Mouse (Mus musculus): ENCODE data around the gene Elmsan1. TPM values are rescaled to one million over a fixed set of nuclear protein-coding genes. Genes with fewer than 3 reads are reported as not detected.

Elmsan1 gene
- polyA plus RNA-seq, 1 experiment from 2014 or later = 7.2 TPM

Other genes with a start within 250 kb of the Elmsan1 start
- not detected in 2 replicates for gene Heatr4, start 234.0 kb downstream of the Elmsan1 start, polyA plus RNA-seq (2016; fragmentation: Nextera tagmentation; extraction: Ambion mirVana)
- gene Acot2, start 231.0 kb downstream of the Elmsan1 start, polyA plus RNA-seq (2016; fragmentation: Nextera tagmentation; extraction: Ambion mirVana) = 16.1 and 18.0 TPM in 2 replicates
- gene Acot1, start 209.4 kb downstream of the Elmsan1 start, polyA plus RNA-seq (2016; fragmentation: Nextera tagmentation; extraction: Ambion mirVana) = 60.6 and 70.2 TPM in 2 replicates
- 0.25 and 0.59 TPM in 2 replicates for gene Acot4, start 180.5 kb downstream of the Elmsan1 start, polyA plus RNA-seq (2016; fragmentation: Nextera tagmentation; extraction: Ambion mirVana)
- gene Gm49366, start 179.9 kb downstream of the Elmsan1 start, polyA plus RNA-seq (2016; fragmentation: Nextera tagmentation; extraction: Ambion mirVana) = not detected in 2 replicates
- gene Acot3, start 166.7 kb downstream of the Elmsan1 start, polyA plus RNA-seq (2016; fragmentation: Nextera tagmentation; extraction: Ambion mirVana) = 0.34 and 0.61 TPM in 2 replicates
- not detected in 2 replicates for gene Acot5, start 149.6 kb downstream of the Elmsan1 start, polyA plus RNA-seq (2016; fragmentation: Nextera tagmentation; extraction: Ambion mirVana)
- 1.0 and 1.3 TPM in 2 replicates for gene Acot6, start 118.2 kb downstream of the Elmsan1 start, polyA plus RNA-seq (2016; fragmentation: Nextera tagmentation; extraction: Ambion mirVana)
- 8.7 and 11.2 TPM in 2 replicates for gene Dnal1, start 104.5 kb downstream of the Elmsan1 start, polyA plus RNA-seq (2016; fragmentation: Nextera tagmentation; extraction: Ambion mirVana)
- 3.8 and 4.2 TPM in 2 replicates for gene Pnma1, start 70.4 kb downstream of the Elmsan1 start, polyA plus RNA-seq (2016; fragmentation: Nextera tagmentation; extraction: Ambion mirVana)
- gene Ptgr2, start 66.4 kb upstream of the Elmsan1 start, polyA plus RNA-seq (2016; fragmentation: Nextera tagmentation; extraction: Ambion mirVana) = 16.0 and 17.4 TPM in 2 replicates
- 99.3 and 101 TPM in 2 replicates for gene Zfp410, start 98.0 kb upstream of the Elmsan1 start, polyA plus RNA-seq (2016; fragmentation: Nextera tagmentation; extraction: Ambion mirVana)
- 34.6 and 37.5 TPM in 2 replicates for gene Coq6, start 142.8 kb upstream of the Elmsan1 start, polyA plus RNA-seq (2016; fragmentation: Nextera tagmentation; extraction: Ambion mirVana)
- 13.6 and 15.8 TPM in 2 replicates for gene Fam161b, start 143.0 kb upstream of the Elmsan1 start, polyA plus RNA-seq (2016; fragmentation: Nextera tagmentation; extraction: Ambion mirVana)
- 11.9 and 12.3 TPM in 2 replicates for gene Entpd5, start 190.1 kb upstream of the Elmsan1 start, polyA plus RNA-seq (2016; fragmentation: Nextera tagmentation; extraction: Ambion mirVana)
- 1.2 and 2.6 TPM in 2 replicates for gene Bbof1, start 190.2 kb upstream of the Elmsan1 start, polyA plus RNA-seq (2016; fragmentation: Nextera tagmentation; extraction: Ambion mirVana)
- gene Rnf113a2, start 198.3 kb upstream of the Elmsan1 start, polyA plus RNA-seq (2016; fragmentation: Nextera tagmentation; extraction: Ambion mirVana) = 29.2 and 29.9 TPM in 2 replicates
- 32.6 and 33.9 TPM in 2 replicates for gene Aldh6a1, start 232.1 kb upstream of the Elmsan1 start, polyA plus RNA-seq (2016; fragmentation: Nextera tagmentation; extraction: Ambion mirVana)
- gene Lin52, start 232.5 kb upstream of the Elmsan1 start, polyA plus RNA-seq (2016; fragmentation: Nextera tagmentation; extraction: Ambion mirVana) = 31.1 and 31.8 TPM in 2 replicates